Mouse (Mus musculus) thymus, adult 2 months (tissue): ENCODE data around the gene Heatr5a. TPM values are rescaled to one million over a fixed set of nuclear protein-coding genes. Genes with fewer than 3 reads are reported as not detected.

Experiments used
- DNase-seq: peaks from one replicate; pipeline ENCODE4 v3.0.0; 2021
- H3K27ac ChIP-seq: fragments of 200-500 bp; 2 replicates; pipeline ENCODE4 v1.5.1; 2012; ENCODE audit warnings: low read length, control low read depth; ENCODE audit not compliant: control insufficient read depth, insufficient read depth
- H3K27me3 ChIP-seq: fragments of 200-500 bp; 2 replicates; pipeline ENCODE4 v1.6.1; 2012; ENCODE audit warnings: mild to moderate bottlenecking, low read length, moderate library complexity, mixed read lengths; ENCODE audit not compliant: control insufficient read depth, insufficient read depth
- H3K36me3 ChIP-seq: fragments of 200-500 bp; 2 replicates; pipeline ENCODE4 v1.6.1; 2012; ENCODE audit warnings: mild to moderate bottlenecking, low read length, moderate library complexity; ENCODE audit not compliant: control insufficient read depth, insufficient read depth
- H3K4me1 ChIP-seq: fragments of 200-500 bp; replicated peaks from 2 replicates; pipeline ENCODE4 v1.6.1; 2012; ENCODE audit warnings: low read length; ENCODE audit not compliant: control insufficient read depth, insufficient read depth
- H3K4me3 ChIP-seq: fragments of 200-500 bp; 2 replicates; pipeline ENCODE4 v1.5.1; 2012; ENCODE audit warnings: mild to moderate bottlenecking, low read length, control low read depth, moderate library complexity; ENCODE audit not compliant: control insufficient read depth, insufficient read depth
- CTCF ChIP-seq: fragments of 200-500 bp; IDR thresholded peaks from 2 replicates; pipeline ENCODE4 v1.5.1; 2012; ENCODE audit warnings: mild to moderate bottlenecking, control low read depth, low read length, moderate library complexity, borderline replicate concordance; ENCODE audit not compliant: control insufficient read depth, poor library complexity, insufficient read depth; ENCODE audit errors: extremely low read depth
- POLR2A ChIP-seq: fragments of 200-500 bp; IDR thresholded peaks from 2 replicates; pipeline ENCODE4 v1.6.1; 2012; ENCODE audit warnings: mild to moderate bottlenecking, low read length, control low read depth, moderate library complexity; ENCODE audit not compliant: control insufficient read depth, poor library complexity, insufficient read depth; ENCODE audit errors: extremely low read depth
- WGBS: fragments of 180-500 bp; shearing (Covaris S2); methylation state at CpG from one replicate; pipeline ENCODE4 v1.1.7; 2018; 5-methylcytosine and 5-hydroxymethylcytosine counted together
- polyA plus RNA-seq: library from polyadenylated mRNA; depleted of rRNA; stranded (reverse); fragments of >200 nt; gene quantifications from 2 replicates; pipeline ENCODE4 v1.2.3, GENCODE M21; 2012

Heatr5a gene
- polyA plus RNA-seq, 1 experiment: 39.9 TPM

GRCm38 (mm10) chr12:51995738-51996536 lies 24.8 kb upstream of the Heatr5a start:
- Histone ChIP-seq H3K4me1 (no peaks in the 10 kb centered on the region), H3K27ac (no peak overlapping the region), H3K4me3 (no peak overlapping the region), H3K36me3 (peaks cover 10% of the 10 kb centered on the region; the same call in 1 of the 2 replicates), H3K27me3 (no peaks in the 10 kb centered on the region)
- TF ChIP-seq CTCF (no peak), POLR2A (no peak)
- DNase-seq: no peak
- 96% methylated on average over 1 of the region's 1 CpGs for WGBS

DNA sequence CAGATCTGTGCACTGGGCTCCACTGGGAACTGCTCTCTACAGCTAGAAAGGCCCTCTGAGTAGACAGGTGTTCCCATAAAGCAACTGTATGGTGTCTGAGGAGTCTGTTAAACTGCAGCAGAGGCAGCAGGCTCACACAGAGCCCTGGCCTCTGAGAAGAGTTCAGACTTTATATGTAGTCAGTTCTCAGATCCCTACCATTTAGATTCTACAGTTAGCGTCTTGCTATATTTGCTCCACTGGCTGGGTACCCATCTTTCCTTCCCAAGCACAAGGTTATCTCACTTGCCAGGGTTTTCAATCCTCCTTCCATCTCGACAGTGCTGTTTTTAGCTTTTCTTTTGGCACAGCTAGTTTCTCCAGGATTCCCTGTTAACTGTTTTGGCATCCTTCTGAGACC lies 19.5 kb upstream of the Heatr5a start:
- no peaks in the 10 kb centered on the region for H3K4me1 ChIP-seq
- 92% methylated on average over 2 of the region's 2 CpGs for WGBS
- H3K4me3 ChIP-seq: no peak overlapping the region
- H3K36me3 ChIP-seq: no peaks in the 10 kb centered on the region
- no peak overlapping the region for H3K27ac ChIP-seq
- H3K27me3 ChIP-seq: no peaks in the 10 kb centered on the region
- no peak for DNase-seq
- TF ChIP-seq CTCF (no peak), POLR2A (no peak)

- Histone ChIP-seq H3K36me3 (no peaks in the 10 kb centered on the region), H3K4me3 (no peak overlapping the region), H3K27ac (no peak overlapping the region), H3K27me3 (no peaks in the 10 kb centered on the region), H3K4me1 (no peaks in the 10 kb centered on the region)
- TF ChIP-seq POLR2A (no peak), CTCF (no peak)
- 97% methylated on average over 5 of the region's 5 CpGs for WGBS
- DNase-seq: no peak
These were observed 17.4 kb upstream of the Heatr5a start for GRCm38 (mm10) chr12:51988536-51988935.

DNA sequence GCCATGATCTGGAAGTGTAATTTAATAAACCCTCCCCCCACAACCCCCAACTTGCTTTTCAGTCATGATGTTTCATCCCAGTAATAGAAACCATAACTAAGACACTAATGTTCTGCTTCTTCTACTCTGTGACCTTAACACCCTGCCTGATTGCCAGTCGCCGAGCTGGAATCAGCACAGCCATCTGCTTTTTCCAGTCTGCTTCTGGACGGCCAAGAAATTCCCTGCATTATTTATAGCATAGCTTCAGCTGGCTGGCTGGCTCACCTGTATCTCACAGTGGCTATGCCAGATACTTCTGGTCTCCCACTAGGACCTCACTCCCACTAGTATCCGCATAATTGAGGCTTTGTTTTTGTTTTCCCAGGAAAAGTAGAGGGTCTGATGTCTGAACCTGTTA lies 14.7 kb upstream of the Heatr5a start:
- Histone ChIP-seq H3K36me3 (no peaks in the 10 kb centered on the region), H3K4me1 (no peaks in the 10 kb centered on the region), H3K4me3 (no peak overlapping the region), H3K27ac (no peak overlapping the region), H3K27me3 (no peaks in the 10 kb centered on the region)
- no peak for TF ChIP-seq POLR2A
- no peak for TF ChIP-seq CTCF
- no peak for DNase-seq
- WGBS: 87% methylated on average over 4 of the region's 4 CpGs

DNA sequence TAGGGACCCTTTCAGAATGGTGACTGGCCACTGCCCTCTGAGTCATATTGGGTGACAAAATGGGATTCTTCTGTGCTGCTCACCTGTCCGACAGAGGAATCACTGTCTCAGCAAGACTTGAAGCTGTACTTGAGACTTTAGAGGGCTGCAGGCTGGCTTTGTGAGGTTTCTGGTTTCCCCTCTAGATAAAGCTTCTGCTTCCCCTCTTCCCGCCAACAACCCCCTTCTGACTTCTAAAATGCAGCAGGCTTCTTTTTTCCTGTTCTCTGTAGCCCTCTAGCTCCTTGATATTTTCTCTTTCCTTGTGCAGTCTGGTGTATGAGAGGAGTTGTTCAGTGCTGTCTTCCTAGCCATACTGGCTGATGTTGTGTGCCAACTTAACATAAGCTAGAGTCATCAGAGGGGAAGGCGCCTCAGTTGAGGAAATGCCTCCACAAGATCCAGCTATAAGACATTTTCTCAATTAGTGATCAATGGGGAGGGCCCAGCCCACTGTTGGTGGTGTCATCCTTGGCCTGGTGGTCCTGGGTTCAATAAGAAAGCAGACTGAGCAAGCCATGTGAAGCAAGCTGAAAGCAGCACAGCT lies 14.1 kb upstream of the Heatr5a start:
- TF ChIP-seq POLR2A: no peak
- no peak for TF ChIP-seq CTCF
- DNase-seq: no peak
- Histone ChIP-seq H3K4me3 (no peak overlapping the region), H3K4me1 (no peaks in the 10 kb centered on the region), H3K36me3 (no peaks in the 10 kb centered on the region), H3K27me3 (no peaks in the 10 kb centered on the region), H3K27ac (no peak overlapping the region)
- 44% methylated on average over 3 of the region's 3 CpGs for WGBS

- 94% methylated on average over 1 of the region's 1 CpGs for WGBS
- no peaks in the 10 kb centered on the region for H3K4me1 ChIP-seq
- no peak overlapping the region for H3K4me3 ChIP-seq
- no peak overlapping the region for H3K27ac ChIP-seq
- no peak for DNase-seq
- no peaks in the 10 kb centered on the region for H3K36me3 ChIP-seq
- H3K27me3 ChIP-seq: no peaks in the 10 kb centered on the region
- TF ChIP-seq POLR2A (no peak), CTCF (no peak)
These were observed 12.5 kb upstream of the Heatr5a start for GRCm38 (mm10) chr12:51983625-51984024.
